Mouse (Mus musculus) testis, postnatal 14 days (tissue): Measurements from ENCODE around the gene Fam187b.
"Not testable (repeated sequence)": the region's sequence is repeated elsewhere in the genome, so short reads cannot be mapped to it uniquely, and the experiment has no call there.

Experiments
- DNase-seq: peaks from one replicate; pipeline ENCODE4 v3.0.0; 2021; ENCODE audit warnings: low spot score

Gene Fam187b

DNA sequence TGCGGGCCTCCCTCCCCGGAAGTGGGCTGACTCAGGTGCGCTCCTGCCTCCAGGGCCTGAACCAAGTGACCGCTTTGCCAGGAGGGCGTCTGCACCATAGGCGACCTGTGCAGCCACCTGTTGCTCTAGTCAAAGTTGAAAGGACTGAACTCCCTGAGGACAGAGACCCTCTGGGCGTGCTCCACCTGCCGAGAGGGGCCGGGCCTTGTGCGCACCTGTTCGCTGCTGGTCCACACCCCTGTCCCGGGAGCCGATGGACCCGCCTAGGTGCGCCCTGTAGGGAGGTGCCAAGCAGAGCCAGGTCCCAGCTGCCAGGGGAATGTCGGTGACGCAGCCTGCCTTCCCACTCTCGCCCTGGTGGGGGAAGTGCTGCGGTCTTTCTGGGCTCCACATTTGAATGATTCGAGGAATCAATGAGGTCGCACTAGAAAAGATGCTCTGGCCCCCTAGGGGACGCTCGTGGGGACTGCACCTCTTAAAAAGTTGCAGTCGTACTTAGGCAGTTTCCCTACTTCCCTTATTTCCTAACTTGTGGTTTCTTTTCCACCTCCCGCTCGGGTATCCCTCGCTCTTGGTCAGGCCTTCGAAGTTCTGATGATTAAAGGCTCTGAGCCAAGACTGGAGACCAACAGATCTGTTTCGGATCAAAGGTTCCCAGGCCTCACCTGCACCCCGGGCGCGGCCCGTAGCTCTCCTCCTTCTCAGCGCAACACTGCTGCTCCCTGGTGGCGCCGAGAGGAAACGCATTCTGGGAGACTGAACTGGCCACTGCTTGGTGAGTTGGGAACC is at the start of gene Fam187b:
Gene Fam187b, plus strand, starts transcription at position 290 of the 789 bp plus-strand sequence.
- peak; percentile 85 for DNase-seq

DNA sequence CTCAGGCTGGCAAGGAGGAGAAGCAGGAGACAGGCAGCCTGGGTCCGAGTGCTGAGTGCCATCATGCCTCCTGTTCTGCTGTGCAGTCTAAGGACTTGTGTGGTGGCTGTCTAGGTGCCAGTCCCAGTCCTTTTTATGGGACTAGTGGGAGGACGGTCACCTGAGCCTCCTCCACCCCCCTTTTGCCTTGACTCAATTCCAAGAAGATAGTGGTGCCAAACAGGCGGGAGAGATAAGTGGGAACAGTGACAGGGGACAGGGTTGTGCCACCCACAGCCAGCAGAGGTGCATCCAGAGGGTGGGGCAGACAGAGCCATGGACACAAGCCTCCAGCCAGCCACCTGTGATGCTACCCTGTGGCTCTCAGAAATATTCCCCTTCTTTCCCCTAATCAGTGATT is 49.5 kb upstream of the Fam187b start:
- DNase-seq, result no peak

DNA sequence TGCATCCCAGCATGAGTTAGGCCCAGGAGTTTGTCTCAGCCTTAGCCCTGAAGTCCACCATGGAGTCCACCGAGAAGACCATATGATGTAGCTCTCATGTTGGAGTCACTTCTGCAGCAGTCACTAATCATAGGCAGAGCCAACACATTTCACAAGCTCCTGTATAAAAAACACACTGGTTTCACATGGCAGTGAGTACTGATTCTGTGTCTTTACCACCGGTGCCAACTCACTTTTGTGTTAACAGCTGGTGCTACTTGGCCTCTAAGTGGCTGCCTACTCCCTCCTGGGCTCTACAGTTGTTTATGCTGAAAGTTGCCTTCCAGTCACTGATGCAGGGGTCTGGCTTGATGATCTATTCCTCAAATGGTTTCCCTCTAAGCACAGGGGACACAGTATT is 49.0 kb upstream of the Fam187b start, which contains the start of gene Hamp2:
Gene Hamp2, minus strand, starts transcription at position 101 of the 400 bp plus-strand sequence.
- not testable (repeated sequence) for DNase-seq

GRCm38 (mm10) chr7:30935422-30936099 is 38.0 kb upstream of the Fam187b start:
- not testable (repeated sequence) for DNase-seq

GRCm38 (mm10) chr7:30940070-30940469 is 33.5 kb upstream of the Fam187b start:
- not testable (repeated sequence) for DNase-seq

GRCm38 (mm10) chr7:30942365-30942764 is 31.2 kb upstream of the Fam187b start:
- not testable (repeated sequence) for DNase-seq

- DNase-seq, result no peak
These were observed 29.5 kb upstream of the Fam187b start, which contains the start of gene Hamp for GRCm38 (mm10) chr7:30943909-30944635. Gene Hamp (minus strand): TSS chr7:30944032.

- DNase-seq, result not testable (repeated sequence)
These were observed 28.9 kb upstream of the Fam187b start for GRCm38 (mm10) chr7:30944706-30945105.

GRCm38 (mm10) chr7:30945466-30945865 is 28.1 kb upstream of the Fam187b start:
- not testable (repeated sequence) for DNase-seq

DNA sequence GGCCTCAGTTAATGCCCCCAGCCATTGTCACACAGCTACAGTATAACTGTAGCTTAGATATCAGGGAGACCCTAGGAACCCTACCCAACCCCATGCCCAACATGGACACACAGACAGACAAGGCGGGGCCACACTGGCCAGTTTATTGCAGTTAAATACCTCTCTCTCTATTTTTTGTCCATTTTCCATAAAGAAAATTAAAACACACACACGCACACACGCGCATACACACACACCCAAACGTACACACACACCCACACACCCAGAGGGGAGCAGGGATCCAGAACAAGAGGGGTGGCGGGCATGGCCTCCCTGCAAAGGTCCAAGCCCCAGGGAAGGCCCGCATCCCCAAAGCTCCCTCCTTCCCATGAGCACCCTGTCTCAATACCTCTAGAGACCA is 27.7 kb upstream of the Fam187b start:
- DNase-seq, result no peak

- not testable (repeated sequence) for DNase-seq
These were observed 23.7 kb upstream of the Fam187b start for GRCm38 (mm10) chr7:30949902-30950301.

DNA sequence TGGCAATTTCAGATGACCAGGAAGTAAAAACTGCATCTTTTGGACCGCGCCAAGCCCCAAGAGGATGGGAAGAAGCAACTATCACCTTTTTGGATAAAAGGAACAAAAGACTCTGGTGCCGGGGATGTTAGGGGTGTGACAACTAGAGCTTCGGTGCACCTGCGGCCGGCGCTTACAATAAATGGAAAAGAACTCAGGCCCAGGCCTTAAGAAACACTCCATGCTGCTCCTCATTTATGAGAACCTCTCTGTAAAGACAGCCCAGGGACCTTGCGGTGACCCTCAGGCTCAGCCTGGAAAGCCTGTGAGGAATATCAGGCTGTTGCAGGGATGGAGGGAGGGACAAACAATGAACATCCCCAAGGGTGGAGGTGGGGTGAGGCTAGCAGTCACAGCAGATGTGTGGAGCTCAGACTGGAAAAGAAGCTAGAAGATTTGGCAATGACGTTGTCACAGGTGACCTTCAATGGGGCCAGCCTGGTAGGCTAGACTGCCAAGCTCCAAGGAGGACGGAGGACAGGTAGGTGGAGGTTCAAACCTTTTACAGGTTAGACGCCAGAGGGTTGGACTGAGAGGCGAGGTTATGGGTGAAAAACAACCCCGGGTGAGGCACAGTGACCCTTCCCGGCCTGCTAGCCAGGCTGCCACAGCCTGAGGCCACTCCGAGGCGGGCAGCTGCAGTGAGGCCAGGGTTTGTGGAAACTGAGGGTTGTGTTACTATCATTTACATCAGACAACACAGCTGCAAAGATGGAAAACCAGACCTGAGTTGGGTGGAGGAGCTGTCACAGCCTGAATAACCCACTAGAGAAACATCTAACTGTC is 20.9 kb upstream of the Fam187b start:
- DNase-seq, result no peak

GRCm38 (mm10) chr7:30953459-30953858 is 20.1 kb upstream of the Fam187b start:
- no peak for DNase-seq

DNA sequence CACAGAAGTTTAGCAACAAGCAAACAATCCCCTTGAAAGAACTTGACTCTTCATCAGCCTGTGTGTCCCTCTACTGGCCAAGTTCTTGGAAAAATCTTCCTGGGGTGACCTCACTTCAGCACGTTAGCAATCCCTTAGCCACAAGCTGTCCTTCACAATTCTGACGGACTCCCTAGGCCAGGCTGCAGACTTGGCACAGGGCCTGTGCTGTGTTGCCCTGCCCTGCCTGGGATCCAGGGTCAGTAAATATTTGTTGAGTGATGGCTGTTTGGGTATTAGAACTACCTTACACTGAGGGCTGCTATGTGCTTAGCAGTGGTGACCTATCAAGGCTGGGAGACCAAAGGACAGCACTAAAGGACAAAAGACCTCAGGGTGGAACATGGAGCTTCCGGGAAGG is 19.6 kb upstream of the Fam187b start:
- DNase-seq, result no peak

DNA sequence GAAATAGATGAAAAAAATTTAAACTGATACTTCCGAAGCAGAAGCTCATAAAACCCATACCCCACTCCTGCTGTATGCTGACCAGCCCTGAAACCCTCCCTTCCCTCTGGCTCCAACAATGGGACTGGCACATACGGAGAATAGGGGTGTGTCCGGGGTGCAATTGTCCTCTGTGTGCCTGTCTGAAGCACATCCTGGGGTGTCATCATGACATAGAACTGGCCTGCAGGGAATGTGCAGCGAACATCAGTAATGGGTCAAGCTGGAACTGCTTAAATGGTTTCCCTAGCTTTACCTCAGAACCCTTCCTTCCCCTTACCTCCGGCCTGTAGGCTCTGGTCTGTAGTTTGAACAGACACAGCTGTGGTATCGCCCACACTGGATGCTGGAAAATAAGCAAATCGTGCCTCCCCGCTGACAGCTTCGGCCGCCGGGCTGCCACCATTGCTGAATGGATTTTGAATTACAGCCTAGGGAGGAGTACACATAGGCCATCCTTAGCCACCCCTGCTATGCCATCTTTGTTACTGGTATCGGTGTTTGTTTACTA is 18.5 kb upstream of the Fam187b start:
- no peak for DNase-seq

DNA sequence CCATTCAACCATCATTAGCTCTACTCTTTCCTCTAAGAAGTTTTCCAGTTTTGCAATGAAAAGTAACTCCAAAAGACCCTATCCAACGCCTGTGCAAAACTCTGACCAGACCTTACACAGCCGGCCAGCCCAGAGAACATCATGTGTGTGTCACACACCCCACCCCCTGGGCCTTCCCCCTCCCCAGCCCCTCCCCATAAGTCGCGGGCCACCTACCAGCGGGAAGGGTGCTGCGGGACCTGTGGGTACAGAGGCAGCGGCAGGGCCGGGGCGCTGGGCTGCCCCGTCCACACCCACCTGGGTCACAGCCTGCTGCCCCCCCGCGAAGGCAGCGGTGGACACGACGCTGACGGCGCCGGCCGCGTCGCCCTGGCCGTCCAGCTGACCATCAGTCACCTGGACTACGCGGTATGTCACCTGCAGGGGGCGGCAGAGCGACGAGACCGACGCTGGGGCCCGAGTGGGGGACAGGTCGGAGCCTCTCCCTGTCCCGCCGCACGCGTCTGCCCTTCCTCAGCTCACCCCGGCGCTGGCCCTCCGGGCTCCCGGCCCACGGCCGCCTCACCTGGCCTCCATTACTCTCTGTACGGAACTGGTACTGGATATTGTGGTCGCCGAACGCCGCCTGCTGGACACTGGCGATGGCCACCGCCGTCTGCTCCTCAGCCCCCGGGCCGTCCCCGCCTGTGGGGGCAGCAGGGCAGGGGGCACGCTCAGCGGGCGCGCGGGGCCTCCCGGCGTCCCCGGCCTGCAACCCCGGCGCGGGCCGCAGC is 17.8 kb upstream of the Fam187b start:
- peak; percentile 84 for DNase-seq

GRCm38 (mm10) chr7:30956357-30956751 is 17.2 kb upstream of the Fam187b start:
- no peak for DNase-seq

- DNase-seq, result peak; percentile 86
These were observed 16.7 kb upstream of the Fam187b start, which contains the start of gene Usf2 for GRCm38 (mm10) chr7:30956756-30957366. Gene Usf2 (minus strand): TSS chr7:30956803.

DNA sequence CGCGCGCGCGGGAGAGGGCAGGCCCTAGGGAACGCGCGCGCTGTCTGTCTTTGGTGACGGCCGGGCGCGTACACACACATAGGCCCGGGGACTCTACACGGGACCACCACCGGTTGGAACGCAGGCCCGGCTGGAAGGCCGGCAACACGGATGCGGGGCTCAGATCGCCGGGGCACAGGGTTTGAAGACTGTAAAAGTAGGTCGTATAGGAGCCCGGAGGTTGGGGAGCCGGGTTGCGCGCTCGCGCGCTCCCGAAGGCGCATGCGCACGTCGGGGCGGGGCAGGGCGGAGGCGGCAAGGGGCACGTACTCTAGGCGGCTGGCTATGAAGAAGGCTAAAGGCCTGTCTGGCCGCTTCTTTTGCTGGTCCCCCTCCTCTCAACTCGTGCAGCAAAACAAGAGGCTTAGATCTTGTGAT is 16.2 kb upstream of the Fam187b start:
- DNase-seq, result peak; percentile 90
